Mouse (Mus musculus) cortical plate, adult 2 months (tissue): ENCODE results near the gene Ddx28. TPM values are rescaled to one million over a fixed set of nuclear protein-coding genes. Genes with fewer than 3 reads are reported as not detected.
A peak's percentile ranks its signal among the peaks of the same experiment; 100 is the strongest.

Experiments used
- H3K27ac ChIP-seq: fragments of 200-500 bp; 2 replicates; pipeline ENCODE4 v1.5.1; 2012; ENCODE audit warnings: low read length, control low read depth, inconsistent platforms; ENCODE audit not compliant: insufficient read depth
- H3K4me1 ChIP-seq: fragments of 200-500 bp; 2 replicates; pipeline ENCODE4 v1.6.1; 2011; ENCODE audit warnings: low read length; ENCODE audit not compliant: control insufficient read depth, insufficient read depth
- H3K4me3 ChIP-seq: fragments of 200-500 bp; 2 replicates; pipeline ENCODE4 v1.5.1; 2011; ENCODE audit warnings: mild to moderate bottlenecking, low read length, control low read depth; ENCODE audit not compliant: insufficient read depth
- CTCF ChIP-seq: fragments of 200-500 bp; IDR thresholded peaks from 2 replicates; pipeline ENCODE4 v1.5.1; 2011; ENCODE audit warnings: mild to moderate bottlenecking, control low read depth, low read length; ENCODE audit not compliant: insufficient read depth; ENCODE audit errors: extremely low read depth
- POLR2A ChIP-seq: fragments of 200-500 bp; IDR thresholded peaks from 2 replicates; pipeline ENCODE4 v1.6.1; 2011; ENCODE audit warnings: mild to moderate bottlenecking, low read length, control low read depth; ENCODE audit not compliant: insufficient read depth; ENCODE audit errors: extremely low read depth
- polyA plus RNA-seq: library from polyadenylated mRNA; depleted of rRNA; stranded (reverse); fragments of >200 nt; gene quantifications from 2 replicates; pipeline ENCODE4 v1.2.3, GENCODE M21; 2012; rRNA removed

Gene Ddx28
- polyA plus RNA-seq, 1 experiment, result 11.6 TPM

GRCm38 (mm10) chr8:105969367-105969766, 42.3 kb downstream of the Ddx28 start:
- no peak for TF ChIP-seq CTCF
- TF ChIP-seq POLR2A, result no peak
- Histone ChIP-seq H3K4me3 (no peak overlapping the region), H3K27ac (no peak overlapping the region), H3K4me1 (no peaks in the 10 kb centered on the region; the same call in 1 of the 2 replicates)

- Histone ChIP-seq H3K4me3 (no peak overlapping the region; the same call in 1 of the 2 replicates), H3K4me1 (no peaks in the 10 kb centered on the region; the same call in 1 of the 2 replicates), H3K27ac (no peak overlapping the region)
- TF ChIP-seq POLR2A (no peak), CTCF (no peak)
These were observed 44.9 kb downstream of the Ddx28 start for GRCm38 (mm10) chr8:105966692-105967311.

GRCm38 (mm10) chr8:105965905-105966341, 45.8 kb downstream of the Ddx28 start, which contains the start of gene Slc12a4:
Gene Slc12a4 (minus strand): TSS chr8:105966097.
- H3K27ac ChIP-seq, result 0 out of 2 replicates have a peak within 1 kb of the TSS, but pooled peaks have one; percentile 2
- H3K4me3 ChIP-seq, result peak within 1 kb of the TSS; percentile 57
- TF ChIP-seq POLR2A (no peak), CTCF (no peak)
- H3K4me1 ChIP-seq, result no peaks in the 10 kb centered on the region; the same call in 1 of the 2 replicates

GRCm38 (mm10) chr8:105965266-105965904, 46.3 kb downstream of the Ddx28 start:
- H3K27ac ChIP-seq, result 0 out of 2 replicates have a peak overlapping the region, but pooled peaks have one; percentile 2

GRCm38 (mm10) chr8:105964506-105965265, 47.0 kb downstream of the Ddx28 start:
- H3K4me3 ChIP-seq, result peak overlapping the region; percentile 57; the same call in 1 of the 2 replicates
- H3K4me1 ChIP-seq, result no peaks in the 10 kb centered on the region; the same call in 1 of the 2 replicates
- no peak for TF ChIP-seq POLR2A
- TF ChIP-seq CTCF, result no peak
- H3K27ac ChIP-seq, result no peak overlapping the region

More at GRCm38 (mm10) chr8:105965266-105965904, 46.3 kb downstream of the Ddx28 start:
- peak overlapping the region; percentile 57 for H3K4me3 ChIP-seq
- no peak for TF ChIP-seq POLR2A
- TF ChIP-seq CTCF, result no peak
- H3K4me1 ChIP-seq, result no peaks in the 10 kb centered on the region; the same call in 1 of the 2 replicates

GRCm38 (mm10) chr8:105961536-105961935, 50.1 kb downstream of the Ddx28 start:
- no peaks in the 10 kb centered on the region; the same call in 1 of the 2 replicates for H3K4me1 ChIP-seq
- no peak overlapping the region for H3K4me3 ChIP-seq
- TF ChIP-seq POLR2A (no peak), CTCF (no peak)
- no peak overlapping the region for H3K27ac ChIP-seq

GRCm38 (mm10) chr8:105961101-105961500, 50.6 kb downstream of the Ddx28 start:
- H3K4me1 ChIP-seq, result no peaks in the 10 kb centered on the region; the same call in 1 of the 2 replicates
- TF ChIP-seq CTCF (no peak), POLR2A (no peak)
- no peak overlapping the region for H3K4me3 ChIP-seq
- no peak overlapping the region for H3K27ac ChIP-seq

Other genes with a start within 250 kb of the Ddx28 start
- gene Ranbp10, start 184.5 kb downstream of the Ddx28 start, polyA plus RNA-seq, result 24.6 and 25.7 TPM in 2 replicates
- 0.11 and 0.31 TPM in 2 replicates for gene Tsnaxip1, start 184.2 kb downstream of the Ddx28 start, polyA plus RNA-seq
- 33.2 and 33.6 TPM in 2 replicates for gene Cenpt, start 158.6 kb downstream of the Ddx28 start, polyA plus RNA-seq
- 48.0 and 49.7 TPM in 2 replicates for gene Thap11, start 156.8 kb downstream of the Ddx28 start, polyA plus RNA-seq
- 85.1 and 86.1 TPM in 2 replicates for gene Nutf2, start 151.3 kb downstream of the Ddx28 start, polyA plus RNA-seq
- gene Edc4, start 131.0 kb downstream of the Ddx28 start, polyA plus RNA-seq, result 71.3 and 74.7 TPM in 2 replicates
- 7.9 and 8.5 TPM in 2 replicates for gene Nrn1l, start 118.3 kb downstream of the Ddx28 start, polyA plus RNA-seq
- gene Pskh1, start 111.4 kb downstream of the Ddx28 start, polyA plus RNA-seq, result 13.1 and 13.3 TPM in 2 replicates
- 3.4 and 3.6 TPM in 2 replicates for gene Ctrl, start 78.0 kb downstream of the Ddx28 start, polyA plus RNA-seq
- 137 and 147 TPM in 2 replicates for gene Psmb10, start 73.4 kb downstream of the Ddx28 start, polyA plus RNA-seq
- gene Lcat, start 68.5 kb downstream of the Ddx28 start, polyA plus RNA-seq, result 54.4 and 55.7 TPM in 2 replicates
- gene Slc12a4, start 45.8 kb downstream of the Ddx28 start, polyA plus RNA-seq, result 23.6 and 25.8 TPM in 2 replicates
- not detected in 2 replicates for gene Dpep3, start 32.5 kb downstream of the Ddx28 start, polyA plus RNA-seq
- gene Dus2, start 20.5 kb downstream of the Ddx28 start, polyA plus RNA-seq, result 25.1 and 27.4 TPM in 2 replicates
- gene Dpep2nb, start 5.9 kb downstream of the Ddx28 start, polyA plus RNA-seq, result 0.08 TPM in 1 of 2 replicates, not detected in the other
- 7.8 and 8.1 TPM in 2 replicates for gene Nfatc3, start 47.0 kb upstream of the Ddx28 start, polyA plus RNA-seq
- gene Esrp2, start 125.1 kb upstream of the Ddx28 start, polyA plus RNA-seq, result 0.06 and 0.13 TPM in 2 replicates
- gene Pla2g15, start 138.5 kb upstream of the Ddx28 start, polyA plus RNA-seq, result 19.6 and 19.9 TPM in 2 replicates
- gene Slc7a6, start 157.0 kb upstream of the Ddx28 start, polyA plus RNA-seq, result 30.4 and 33.3 TPM in 2 replicates
- 26.3 and 28.0 TPM in 2 replicates for gene Slc7a6os, start 199.1 kb upstream of the Ddx28 start, polyA plus RNA-seq
- gene Prmt7, start 199.1 kb upstream of the Ddx28 start, polyA plus RNA-seq, result 33.9 and 34.4 TPM in 2 replicates